Mouse (Mus musculus): ENCODE measurements around the gene Zpr1. TPM values are rescaled to one million over a fixed set of nuclear protein-coding genes. Genes with fewer than 3 reads are reported as not detected.

The Zpr1 gene
- 35.5 TPM for polyA plus RNA-seq (2015; fragmentation: Illumina TruSeq; extraction: RNeasy Lipid Tissue Mini Kit (QIAGEN cat#74804); ENCODE audit: low read depth, low replicate concordance)

GRCm38 (mm10) chr9:46272677-46273454, at the start of gene Zpr1:
Gene Zpr1 (plus strand): TSS chr9:46273064.

GRCm38 (mm10) chr9:46228491-46228890, 44.4 kb upstream of the Zpr1 start, which contains the start of gene Apoa1:
Gene Apoa1 (plus strand): TSS chr9:46228580.

GRCm38 (mm10) chr9:46235596-46235648, 37.4 kb upstream of the Zpr1 start, which contains the start of gene Apoc3:
Gene Apoc3 (minus strand): TSS chr9:46235636.

GRCm38 (mm10) chr9:46240526-46241153, 32.2 kb upstream of the Zpr1 start, which contains the start of gene Apoa4:
Gene Apoa4 (plus strand): TSS chr9:46240696.

GRCm38 (mm10) chr9:46268343-46268873, 4.5 kb upstream of the Zpr1 start, which contains the start of gene Apoa5:
Gene Apoa5 (plus strand): TSS chr9:46268633.

GRCm38 (mm10) chr9:46282631-46283436, 10.0 kb downstream of the Zpr1 start, which contains the start of gene Bud13:
Gene Bud13 (plus strand): TSS chr9:46283008.

GRCm38 (mm10) chr9:46319886-46320285, 47.0 kb downstream of the Zpr1 start, which contains the start of gene 4931429L15Rik:
Gene 4931429L15Rik (minus strand): TSS chr9:46319986.

Other genes with a start within 250 kb of the Zpr1 start
- 2.0 TPM for gene Apoa1, start 44.5 kb upstream of the Zpr1 start, polyA plus RNA-seq (2015; fragmentation: Illumina TruSeq; extraction: RNeasy Lipid Tissue Mini Kit (QIAGEN cat#74804); ENCODE audit: low read depth, low replicate concordance)
- 1.6 TPM for gene Apoc3, start 37.4 kb upstream of the Zpr1 start, polyA plus RNA-seq (2015; fragmentation: Illumina TruSeq; extraction: RNeasy Lipid Tissue Mini Kit (QIAGEN cat#74804); ENCODE audit: low read depth, low replicate concordance)
- gene Apoa4, start 32.4 kb upstream of the Zpr1 start, polyA plus RNA-seq (2015; fragmentation: Illumina TruSeq; extraction: RNeasy Lipid Tissue Mini Kit (QIAGEN cat#74804); ENCODE audit: low read depth, low replicate concordance): not detected
- gene Apoa5, start 4.4 kb upstream of the Zpr1 start, polyA plus RNA-seq (2015; fragmentation: Illumina TruSeq; extraction: RNeasy Lipid Tissue Mini Kit (QIAGEN cat#74804); ENCODE audit: low read depth, low replicate concordance): not detected
- gene Bud13, start 9.9 kb downstream of the Zpr1 start, polyA plus RNA-seq (2015; fragmentation: Illumina TruSeq; extraction: RNeasy Lipid Tissue Mini Kit (QIAGEN cat#74804); ENCODE audit: low read depth, low replicate concordance): 6.8 TPM
- gene 4931429L15Rik, start 46.9 kb downstream of the Zpr1 start, polyA plus RNA-seq (2015; fragmentation: Illumina TruSeq; extraction: RNeasy Lipid Tissue Mini Kit (QIAGEN cat#74804); ENCODE audit: low read depth, low replicate concordance): not detected